Mouse (Mus musculus): Measurements from ENCODE around the gene Gucy2c. TPM values are rescaled to one million over a fixed set of nuclear protein-coding genes. Genes with fewer than 3 reads are reported as not detected.
A peak's percentile ranks its signal among the peaks of the same experiment; 100 is the strongest.

Gucy2c gene
- not detected for total RNA-seq (2021)
- long read RNA-seq, experiment 1: 0 reads
- long read RNA-seq, experiment 2: 0 reads

GRCm38 (mm10) chr6:136781377-136781986 lies at the start of gene Gucy2c:
TSS of gene Gucy2c (minus strand) at chr6:136781765.
- DNase-seq: no peak
- intact Hi-C loops (cut with DNase I): no loop called here

- DNase-seq: no peak
- intact Hi-C loops (cut with DNase I): no loop called here
Observed at GRCm38 (mm10) chr6:136828681-136829080, 47.1 kb upstream of the Gucy2c start.

- intact Hi-C loops (cut with DNase I): loop anchor here (2.0 kb wide), 1 partner anchor 19 kb away; the partner anchor contains the start of gene H2afj
- DNase-seq: peak; percentile 94
Observed at GRCm38 (mm10) chr6:136827881-136828561, 46.5 kb upstream of the Gucy2c start, which contains the start of gene Wbp11. TSS of gene Wbp11 (minus strand) at chr6:136828233.

GRCm38 (mm10) chr6:136827516-136827880 lies 45.9 kb upstream of the Gucy2c start, which contains the start of gene BC049715:
TSS of gene BC049715 (plus strand) at chr6:136827626.
- DNase-seq: no peak
- intact Hi-C loops (cut with DNase I): loop anchor here (2.0 kb wide), 1 partner anchor 19 kb away; the partner anchor contains the start of gene H2afj

- intact Hi-C loops (cut with DNase I): loop anchor here (2.0 kb wide), 1 partner anchor 18 kb away; the partner anchor contains the start of gene H2afj
Observed at GRCm38 (mm10) chr6:136827116-136827515, 45.6 kb upstream of the Gucy2c start.

GRCm38 (mm10) chr6:136824987-136825386 lies 43.4 kb upstream of the Gucy2c start:
- intact Hi-C loops (cut with DNase I): no loop called here
- DNase-seq: no peak

More at GRCm38 (mm10) chr6:136827116-136827515, 45.6 kb upstream of the Gucy2c start:
- no peak for DNase-seq

GRCm38 (mm10) chr6:136821086-136821485 lies 39.5 kb upstream of the Gucy2c start:
- intact Hi-C loops (cut with DNase I): no loop called here
- no peak for DNase-seq

GRCm38 (mm10) chr6:136820381-136820780 lies 38.8 kb upstream of the Gucy2c start:
- intact Hi-C loops (cut with DNase I): no loop called here
- DNase-seq: no peak

GRCm38 (mm10) chr6:136817549-136817948 lies 36.0 kb upstream of the Gucy2c start:
- DNase-seq: no peak
- intact Hi-C loops (cut with DNase I): no loop called here

GRCm38 (mm10) chr6:136816826-136817225 lies 35.3 kb upstream of the Gucy2c start:
- no peak for DNase-seq
- intact Hi-C loops (cut with DNase I): no loop called here

GRCm38 (mm10) chr6:136815381-136815780 lies 33.8 kb upstream of the Gucy2c start:
- intact Hi-C loops (cut with DNase I): no loop called here
- DNase-seq: no peak

- DNase-seq: no peak
- intact Hi-C loops (cut with DNase I): no loop called here
Observed at GRCm38 (mm10) chr6:136813117-136813516, 31.6 kb upstream of the Gucy2c start.

GRCm38 (mm10) chr6:136811196-136811595 lies 29.6 kb upstream of the Gucy2c start:
- intact Hi-C loops (cut with DNase I): no loop called here
- DNase-seq: no peak

GRCm38 (mm10) chr6:136809673-136810072 lies 28.1 kb upstream of the Gucy2c start:
- no peak for DNase-seq
- intact Hi-C loops (cut with DNase I): loop anchor here (2.0 kb wide), 1 partner anchor 17 kb away; the partner anchor contains the start of gene BC049715

- DNase-seq: no peak
- intact Hi-C loops (cut with DNase I): loop anchor here (2.0 kb wide), 1 partner anchor 18 kb away; the partner anchor contains the start of gene BC049715
Observed at GRCm38 (mm10) chr6:136809077-136809476, 27.5 kb upstream of the Gucy2c start.

GRCm38 (mm10) chr6:136808631-136809046 lies 27.1 kb upstream of the Gucy2c start:
- intact Hi-C loops (cut with DNase I): loop anchor here (2.0 kb wide), 1 partner anchor 18 kb away; the partner anchor contains the start of gene BC049715
- no peak for DNase-seq

GRCm38 (mm10) chr6:136808014-136808417 lies 26.5 kb upstream of the Gucy2c start, which contains the start of gene H2afj:
TSS of gene H2afj (plus strand) at chr6:136808244.
- intact Hi-C loops (cut with DNase I): loop anchor here (2.0 kb wide), 1 partner anchor 19 kb away; the partner anchor contains the start of gene BC049715
- DNase-seq: peak; percentile 96 to 100

GRCm38 (mm10) chr6:136807395-136808013 lies 25.9 kb upstream of the Gucy2c start:
- DNase-seq: no peak
- intact Hi-C loops (cut with DNase I): loop anchor here (2.0 kb wide), 1 partner anchor 19 kb away; the partner anchor contains the start of gene BC049715

- intact Hi-C loops (cut with DNase I): no loop called here
- no peak for DNase-seq
Observed at GRCm38 (mm10) chr6:136806819-136807218, 25.3 kb upstream of the Gucy2c start.

GRCm38 (mm10) chr6:136805409-136805775 lies 23.8 kb upstream of the Gucy2c start:
- no peak for DNase-seq
- intact Hi-C loops (cut with DNase I): no loop called here

Data from gastrocnemius, postnatal 36 days (tissue).